Mouse (Mus musculus) forebrain, embryonic 11.5 days (tissue): ENCODE measurements at regions not wholly inside any gene's neighbourhood (a gene's known extent, or its start where the extent isn't known, plus 50 kb on each side); places are given as distances from the start of the nearest gene placed in this dataset.

ENCODE experiments used
- ATAC-seq: fragments of 200-750 bp; cut with Nextera tagmentation; replicated peaks from 2 replicates; pipeline ENCODE4 v1.8.0; 2017; ENCODE audit warnings: moderate TSS enrichment; ENCODE audit not compliant: low FRiP score
- DNase-seq: peaks from one replicate; pipeline ENCODE4 v3.0.0-alpha.2; 2017; ENCODE audit warnings: low spot score
- H3K27ac ChIP-seq: fragments of 300-500 bp; sonication (generic); 2 replicates; pipeline ENCODE4 v1.5.1; 2014; ENCODE audit warnings: low read depth, low read length
- H3K27me3 ChIP-seq: fragments of 300-500 bp; sonication (generic); 2 replicates; pipeline ENCODE4 v1.6.1; 2014; ENCODE audit warnings: mild to moderate bottlenecking, low read length, mixed read lengths; ENCODE audit not compliant: control insufficient read depth, insufficient read depth
- H3K36me3 ChIP-seq: fragments of 300-500 bp; sonication (generic); 2 replicates; pipeline ENCODE4 v1.6.1; 2014; ENCODE audit warnings: mild to moderate bottlenecking, low read length, moderate library complexity, mixed read lengths; ENCODE audit not compliant: control insufficient read depth, insufficient read depth
- H3K4me1 ChIP-seq: fragments of 300-500 bp; sonication (generic); replicated peaks from 2 replicates; pipeline ENCODE4 v1.6.1; 2014; ENCODE audit warnings: low read length, mixed read lengths; ENCODE audit not compliant: control insufficient read depth, insufficient read depth
- H3K4me2 ChIP-seq: fragments of 300-500 bp; sonication (generic); 2 replicates; pipeline ENCODE4 v1.6.1; 2014; ENCODE audit warnings: low read depth, mild to moderate bottlenecking, low read length, moderate library complexity, mixed read lengths; ENCODE audit not compliant: severe bottlenecking
- H3K4me3 ChIP-seq: fragments of 300-500 bp; sonication (generic); 2 replicates; pipeline ENCODE4 v1.5.1; 2014; ENCODE audit warnings: low read depth, low read length
- H3K9ac ChIP-seq: fragments of 300-500 bp; sonication (generic); 2 replicates; pipeline ENCODE4 v1.6.1; 2014; ENCODE audit warnings: low read length
- H3K9me3 ChIP-seq: fragments of 300-500 bp; sonication (generic); 2 replicates; pipeline ENCODE4 v1.6.1; 2016; ENCODE audit warnings: low read length, mixed read lengths; ENCODE audit not compliant: control insufficient read depth
- WGBS: fragments of 180-500 bp; shearing (Covaris S2); extraction: QIAGEN DNeasy Blood & Tissue Kit; methylation state at CpG from one replicate; pipeline ENCODE4 v1.1.7; 2014; 5-methylcytosine and 5-hydroxymethylcytosine counted together

- Histone ChIP-seq H3K36me3 (no peaks in the 10 kb centered on the region), H3K27me3 (no peaks in the 10 kb centered on the region), H3K4me3 (no peak overlapping the region), H3K27ac (no peak overlapping the region), H3K4me2 (no peak overlapping the region), H3K4me1 (no peaks in the 10 kb centered on the region), H3K9ac (no peak overlapping the region), H3K9me3 (no peaks in the 10 kb centered on the region)
- WGBS = 73% methylated on average over 3 of the region's 3 CpGs
- no peak for DNase-seq
- ATAC-seq = no peak
Observed at GRCm38 (mm10) chr2:61137378-61137777, 174.4 kb upstream of the Rbms1 start.

- H3K4me2 ChIP-seq = no peak overlapping the region
- H3K27me3 ChIP-seq = no peaks in the 10 kb centered on the region
- no peaks in the 10 kb centered on the region for H3K9me3 ChIP-seq
- no peaks in the 10 kb centered on the region for H3K4me1 ChIP-seq
- H3K4me3 ChIP-seq = no peak overlapping the region
- no peak for DNase-seq
- H3K27ac ChIP-seq = no peak overlapping the region
- H3K9ac ChIP-seq = no peak overlapping the region
- WGBS = 50% methylated on average over 1 of the region's 1 CpGs
- ATAC-seq = no peak
- H3K36me3 ChIP-seq = no peaks in the 10 kb centered on the region
Observed at GRCm38 (mm10) chr2:61136926-61137325, 173.9 kb upstream of the Rbms1 start.

- Histone ChIP-seq H3K36me3 (no peaks in the 10 kb centered on the region), H3K27ac (no peak overlapping the region), H3K27me3 (no peaks in the 10 kb centered on the region), H3K4me1 (no peaks in the 10 kb centered on the region), H3K4me3 (no peak overlapping the region), H3K9me3 (no peaks in the 10 kb centered on the region), H3K4me2 (no peak overlapping the region), H3K9ac (no peak overlapping the region)
- DNase-seq (no peak), ATAC-seq (no peak)
- 88% methylated on average over 7 of the region's 7 CpGs for WGBS
Observed at GRCm38 (mm10) chr2:61123046-61123806, 160.2 kb upstream of the Rbms1 start.

GRCm38 (mm10) chr2:61121281-61121680 is 158.3 kb upstream of the Rbms1 start:
- no peak for DNase-seq
- 86% methylated on average over 5 of the region's 5 CpGs for WGBS
- Histone ChIP-seq H3K36me3 (no peaks in the 10 kb centered on the region), H3K9me3 (no peaks in the 10 kb centered on the region), H3K4me2 (no peak overlapping the region), H3K9ac (no peak overlapping the region), H3K27ac (no peak overlapping the region), H3K4me1 (no peaks in the 10 kb centered on the region), H3K4me3 (no peak overlapping the region), H3K27me3 (no peaks in the 10 kb centered on the region)
- no peak for ATAC-seq

GRCm38 (mm10) chr2:61114620-61115019 is 151.6 kb upstream of the Rbms1 start:
- Histone ChIP-seq H3K4me1 (no peaks in the 10 kb centered on the region), H3K9ac (no peak overlapping the region), H3K4me3 (no peak overlapping the region), H3K27me3 (no peaks in the 10 kb centered on the region), H3K36me3 (no peaks in the 10 kb centered on the region), H3K9me3 (no peaks in the 10 kb centered on the region), H3K4me2 (no peak overlapping the region), H3K27ac (no peak overlapping the region)
- 71% methylated on average over 2 of the region's 2 CpGs for WGBS
- ATAC-seq = no peak
- no peak for DNase-seq

GRCm38 (mm10) chr2:61113916-61114315 is 150.9 kb upstream of the Rbms1 start:
- DNase-seq = no peak
- H3K4me1 ChIP-seq = no peaks in the 10 kb centered on the region
- H3K9me3 ChIP-seq = no peaks in the 10 kb centered on the region
- H3K4me3 ChIP-seq = no peak overlapping the region
- no peak for ATAC-seq
- no peaks in the 10 kb centered on the region for H3K27me3 ChIP-seq
- no peak overlapping the region for H3K9ac ChIP-seq
- no peak overlapping the region for H3K4me2 ChIP-seq
- no peaks in the 10 kb centered on the region for H3K36me3 ChIP-seq
- WGBS = 92% methylated on average over 6 of the region's 6 CpGs
- H3K27ac ChIP-seq = no peak overlapping the region

GRCm38 (mm10) chr2:61110591-61110990 is 147.6 kb upstream of the Rbms1 start:
- WGBS = 79% methylated on average over 9 of the region's 9 CpGs
- no peaks in the 10 kb centered on the region for H3K27me3 ChIP-seq
- H3K4me1 ChIP-seq = no peaks in the 10 kb centered on the region
- H3K9ac ChIP-seq = no peak overlapping the region
- H3K4me2 ChIP-seq = no peak overlapping the region
- no peaks in the 10 kb centered on the region for H3K9me3 ChIP-seq
- ATAC-seq (no peak), DNase-seq (no peak)
- no peaks in the 10 kb centered on the region for H3K36me3 ChIP-seq
- H3K4me3 ChIP-seq = no peak overlapping the region
- no peak overlapping the region for H3K27ac ChIP-seq

GRCm38 (mm10) chr2:61109564-61109963 is 146.6 kb upstream of the Rbms1 start:
- Histone ChIP-seq H3K27me3 (no peaks in the 10 kb centered on the region), H3K4me3 (no peak overlapping the region), H3K9me3 (no peaks in the 10 kb centered on the region), H3K4me2 (no peak overlapping the region), H3K36me3 (no peaks in the 10 kb centered on the region), H3K27ac (no peak overlapping the region), H3K9ac (no peak overlapping the region), H3K4me1 (no peaks in the 10 kb centered on the region)
- no peak for ATAC-seq
- DNase-seq = no peak
- WGBS = 86% methylated on average over 3 of the region's 3 CpGs

- WGBS = 87% methylated on average over 6 of the region's 6 CpGs
Observed at GRCm38 (mm10) chr2:61105169-61105568, 142.2 kb upstream of the Rbms1 start.

More at GRCm38 (mm10) chr2:61105169-61105568, 142.2 kb upstream of the Rbms1 start:
- Histone ChIP-seq H3K4me2 (no peak overlapping the region), H3K9ac (no peak overlapping the region), H3K9me3 (no peaks in the 10 kb centered on the region), H3K4me1 (no peaks in the 10 kb centered on the region), H3K4me3 (no peak overlapping the region), H3K36me3 (no peaks in the 10 kb centered on the region), H3K27ac (no peak overlapping the region), H3K27me3 (no peaks in the 10 kb centered on the region)
- DNase-seq (no peak), ATAC-seq (no peak)
